Mouse (Mus musculus) fat pad, adult 2 months (tissue): Measurements from ENCODE around the gene Crmp1.

Source experiments
- DNase-seq: peaks from one replicate; pipeline ENCODE4 v3.0.0-alpha.2; 2011; ENCODE audit warnings: low read depth, low spot score; ENCODE audit errors: extremely low read depth

The Crmp1 gene

DNA sequence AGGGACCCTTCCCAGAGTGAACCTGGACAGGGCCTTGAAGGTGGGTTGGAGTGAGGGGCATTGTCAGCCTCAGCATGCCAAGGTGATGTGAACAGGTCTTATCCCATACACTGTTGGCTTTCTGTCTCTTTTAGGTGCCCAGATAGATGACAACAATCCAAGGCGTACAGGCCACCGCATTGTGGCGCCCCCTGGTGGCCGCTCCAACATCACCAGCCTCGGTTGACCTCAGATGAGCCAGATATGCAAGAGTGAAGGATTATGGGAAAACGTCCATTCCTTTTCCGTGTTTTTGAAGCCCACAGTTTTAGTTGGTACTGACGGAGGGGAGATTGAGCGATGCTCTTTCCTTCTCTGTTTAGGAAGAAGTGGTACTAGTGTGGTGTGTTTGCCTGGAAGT lies 49.2 kb downstream of the Crmp1 start:
- DNase-seq = no peak

DNA sequence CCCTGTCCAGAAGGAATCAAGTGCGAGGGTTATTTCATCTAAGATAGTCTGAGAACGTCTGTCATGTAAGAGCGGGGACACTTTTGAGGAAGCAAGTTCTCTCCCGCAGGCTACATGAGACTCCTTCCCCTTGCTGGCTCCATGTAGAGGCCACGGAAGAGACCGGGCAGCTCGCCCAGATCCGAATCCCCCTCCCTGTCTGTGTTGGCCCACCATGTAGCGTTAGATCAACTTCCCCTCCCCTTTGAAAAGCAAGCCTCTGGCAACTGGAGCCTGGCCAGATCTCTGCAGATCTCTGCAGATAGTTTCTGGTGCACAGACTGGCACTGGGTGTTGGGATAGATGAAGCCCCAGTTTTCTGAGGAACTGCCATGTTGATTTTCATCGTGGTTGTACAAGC lies 55.0 kb downstream of the Crmp1 start:
- DNase-seq = no peak

DNA sequence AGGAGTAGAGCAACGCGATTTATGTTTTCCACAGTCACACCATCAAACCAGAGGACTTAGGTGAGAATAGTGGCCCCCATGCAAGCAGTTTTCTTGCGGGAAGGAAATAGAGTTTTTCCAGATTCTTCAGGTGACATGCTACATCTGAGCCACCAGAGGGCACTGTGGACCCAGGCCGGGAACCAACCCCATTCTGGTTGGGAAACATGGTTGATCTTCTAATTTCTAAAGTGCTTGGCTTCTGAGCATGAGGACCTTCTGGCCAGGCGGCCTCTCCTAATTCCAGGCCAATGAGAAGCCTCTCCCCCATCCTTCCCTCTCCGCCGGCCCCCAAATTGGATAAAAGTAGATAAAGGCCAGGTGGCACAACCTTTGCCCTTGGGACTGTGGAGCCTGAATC lies 56.6 kb downstream of the Crmp1 start:
- no peak for DNase-seq

DNA sequence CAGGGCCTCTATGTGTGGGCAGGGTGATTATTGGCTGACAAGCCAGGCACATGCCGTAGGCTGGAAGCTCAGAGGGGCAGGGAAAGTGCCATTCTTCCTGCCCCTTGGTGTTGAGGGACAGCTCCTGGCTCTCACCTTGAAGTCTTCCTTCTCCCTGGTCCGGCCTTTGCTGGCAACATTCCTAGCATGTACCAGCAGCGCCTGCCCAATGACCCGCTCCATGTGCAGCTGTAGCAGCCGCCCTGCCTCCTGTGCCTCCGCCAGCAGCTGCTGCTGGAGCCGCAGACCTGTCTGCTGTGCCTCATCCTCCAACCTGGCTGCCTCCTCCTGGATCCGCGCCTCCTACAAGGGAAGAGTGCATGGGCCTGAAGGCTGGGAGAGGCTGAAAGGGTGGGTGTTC lies 68.3 kb downstream of the Crmp1 start:
- no peak for DNase-seq

DNA sequence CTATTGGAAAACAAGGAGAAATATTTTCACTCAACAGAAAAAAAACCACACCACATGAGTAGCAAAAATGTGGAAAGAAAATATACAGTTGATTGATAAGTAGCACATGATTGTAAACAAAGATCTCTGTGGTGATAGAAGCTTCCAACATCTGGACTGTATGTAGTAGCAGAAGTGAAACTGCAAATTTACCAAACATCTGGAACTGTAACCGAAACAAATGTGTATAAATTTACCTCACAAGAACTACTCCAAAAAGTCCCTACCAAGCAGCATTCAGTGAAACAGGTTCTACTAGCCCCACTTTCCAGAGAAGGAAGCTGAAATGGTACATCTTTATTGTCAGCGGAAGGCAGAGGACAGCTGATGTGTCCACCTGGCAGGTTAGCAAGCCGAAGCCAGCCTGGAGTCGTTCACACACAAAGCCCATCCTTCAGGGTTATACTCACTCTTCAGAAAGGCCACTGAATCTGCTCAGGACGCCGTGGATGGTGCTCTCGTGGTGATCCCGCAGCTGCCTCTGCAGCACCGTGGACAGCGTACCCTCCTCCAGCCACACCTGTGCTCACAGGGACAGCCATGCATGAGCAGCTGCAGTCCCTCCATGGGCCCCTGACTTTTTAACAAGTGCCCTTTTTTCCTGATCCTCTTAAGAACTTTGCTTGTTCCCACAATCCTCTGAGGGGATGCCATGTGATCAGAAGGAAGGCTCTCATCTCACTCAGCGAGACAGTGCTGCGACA lies 71.4 kb downstream of the Crmp1 start:
- DNase-seq = no peak

DNA sequence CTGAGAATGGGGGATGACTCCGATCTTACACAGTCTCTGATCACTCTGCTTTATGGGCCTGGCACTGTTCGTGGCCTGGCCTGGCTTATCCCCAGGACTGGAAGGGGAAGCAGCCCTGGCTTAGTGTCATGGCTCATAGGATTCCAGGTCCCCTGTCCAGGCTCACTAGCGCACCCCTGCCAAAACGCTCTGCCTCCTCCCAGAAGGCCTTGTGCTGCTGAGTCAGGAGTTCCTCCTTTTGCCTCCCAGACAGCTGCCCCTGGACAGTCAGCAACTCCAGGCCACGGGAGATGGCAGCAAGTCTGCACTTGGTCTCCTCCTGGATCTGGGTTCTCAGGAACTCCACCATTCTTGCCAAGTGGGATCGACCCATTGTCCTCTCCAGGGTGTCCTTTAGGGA lies 77.0 kb downstream of the Crmp1 start:
- no peak for DNase-seq

DNA sequence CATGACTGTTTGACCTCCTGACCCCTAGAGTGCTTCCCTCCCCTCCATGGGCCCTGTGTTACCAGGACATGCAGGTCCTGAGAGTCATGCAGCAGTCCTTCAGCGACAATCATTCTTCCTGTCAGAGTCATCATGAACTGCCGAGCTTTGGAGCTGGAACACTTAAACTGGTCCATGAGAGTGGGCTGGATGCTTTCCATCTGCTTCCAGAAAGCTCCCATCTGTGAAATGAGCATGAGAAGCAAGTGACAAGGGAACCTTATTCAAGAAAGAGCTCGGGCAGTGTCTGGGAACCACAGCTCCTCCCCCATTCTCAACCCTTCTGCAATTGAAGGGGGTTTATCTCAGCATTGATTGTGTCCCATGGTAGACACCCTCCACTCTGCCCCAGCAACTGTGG lies 78.4 kb downstream of the Crmp1 start:
- DNase-seq = no peak

DNA sequence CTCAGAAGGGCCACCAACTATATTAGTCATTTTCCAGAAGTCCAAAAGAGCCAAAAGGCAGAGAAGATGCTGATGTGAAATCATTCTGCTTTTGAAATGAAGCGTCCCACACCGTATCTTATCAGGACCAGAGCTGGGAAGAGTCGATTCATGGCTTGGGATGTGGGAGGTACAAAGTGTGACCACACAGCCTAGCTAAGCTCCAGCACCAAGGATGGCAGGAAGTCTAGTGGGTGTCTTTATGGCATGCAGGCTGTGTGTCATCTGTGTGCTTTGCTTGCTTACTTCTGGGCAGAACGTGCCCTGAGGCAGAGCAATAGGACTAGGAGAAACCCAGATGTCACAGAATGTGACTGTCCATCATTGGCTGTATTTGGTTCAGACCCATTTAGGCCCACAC lies 79.0 kb downstream of the Crmp1 start:
- DNase-seq = no peak

DNA sequence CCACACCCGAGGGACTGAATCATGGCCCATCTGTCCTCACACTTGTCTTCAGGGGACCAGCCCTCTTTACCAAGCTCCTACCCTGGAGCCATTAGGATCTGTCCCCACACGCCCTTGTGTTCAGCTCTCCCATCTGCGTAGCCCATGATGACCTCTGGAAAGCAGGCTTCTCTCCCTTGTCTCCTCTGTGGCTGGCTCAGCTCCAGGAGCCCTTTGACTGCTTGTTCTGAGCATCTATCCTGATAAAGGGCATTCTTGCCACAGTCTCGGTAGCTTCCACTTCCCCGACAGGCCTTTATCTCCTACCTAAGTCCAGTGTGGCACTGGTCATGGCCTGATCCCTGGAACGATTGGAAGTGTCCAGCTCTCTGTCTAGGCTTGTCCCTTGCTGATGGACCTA lies 84.9 kb downstream of the Crmp1 start:
- no peak for DNase-seq

DNA sequence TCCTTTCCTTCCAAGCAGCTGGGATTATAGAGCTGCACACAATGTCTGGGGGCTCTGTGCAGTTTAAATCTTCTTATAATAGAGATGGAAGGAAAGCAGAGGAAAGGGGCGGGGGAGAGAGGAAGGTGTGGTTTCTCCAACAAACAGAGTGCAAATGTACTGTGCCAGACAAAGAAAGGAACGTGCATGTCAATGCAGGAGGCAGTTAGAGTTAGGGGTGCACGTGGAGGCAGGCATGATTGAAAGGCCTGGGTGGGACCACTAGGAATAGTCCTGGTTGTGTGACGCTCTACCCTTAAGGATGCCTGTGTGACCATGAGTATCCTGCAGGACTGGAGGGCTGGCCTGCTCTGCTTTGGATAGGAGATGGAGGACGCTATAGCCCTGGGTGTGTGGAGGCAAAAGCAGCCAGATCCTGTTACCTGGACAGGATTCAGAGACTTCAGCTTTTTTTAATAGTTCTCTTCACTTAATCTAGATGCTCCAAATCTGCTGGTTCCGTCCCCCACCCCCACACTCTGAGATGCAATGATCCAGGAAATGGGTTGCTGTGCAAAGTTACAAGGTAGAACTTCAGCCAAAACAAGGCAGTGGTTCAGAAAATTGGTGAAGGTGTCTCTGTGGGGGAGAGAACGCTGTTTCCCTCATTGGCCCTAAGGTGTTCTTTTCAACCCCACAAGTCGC lies 88.9 kb downstream of the Crmp1 start:
- DNase-seq = no peak

DNA sequence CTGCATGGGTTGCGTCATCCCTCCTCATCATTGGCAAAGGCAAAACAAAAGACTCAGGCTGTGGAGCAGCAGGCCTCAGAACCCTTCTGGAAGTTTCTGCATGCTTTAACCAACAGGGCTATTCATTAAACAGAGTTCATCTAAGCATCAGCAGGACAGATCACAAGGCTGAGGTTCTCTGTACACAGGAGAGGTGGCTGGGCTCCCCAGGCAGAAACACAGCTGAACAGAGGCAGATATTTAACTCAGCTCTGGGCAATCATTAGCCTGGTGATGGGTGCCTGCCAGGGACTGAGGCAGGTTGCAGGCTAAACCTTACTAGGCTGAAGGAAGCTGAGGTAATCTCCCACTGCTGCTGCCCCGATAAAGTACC lies 89.4 kb downstream of the Crmp1 start:
- DNase-seq = no peak

DNA sequence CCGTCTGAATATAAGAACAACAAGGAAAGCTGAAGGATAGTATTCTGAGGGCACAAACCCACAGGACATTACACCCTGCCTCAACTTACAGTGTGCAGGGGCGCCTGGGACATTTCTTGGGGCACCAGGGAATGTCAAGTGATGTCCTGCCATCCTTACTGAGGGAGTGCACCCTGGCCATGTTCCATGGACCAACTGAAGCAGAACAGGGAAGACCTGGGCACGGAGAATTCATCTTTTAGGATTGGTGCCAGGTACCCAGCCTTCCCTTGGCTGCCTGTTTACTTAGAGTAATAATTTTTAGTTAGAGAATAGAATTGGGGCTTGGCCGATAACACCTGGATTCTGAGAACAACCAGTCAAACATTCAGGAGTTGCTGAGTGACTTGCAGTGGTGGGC lies 90.3 kb downstream of the Crmp1 start:
- DNase-seq = no peak

DNA sequence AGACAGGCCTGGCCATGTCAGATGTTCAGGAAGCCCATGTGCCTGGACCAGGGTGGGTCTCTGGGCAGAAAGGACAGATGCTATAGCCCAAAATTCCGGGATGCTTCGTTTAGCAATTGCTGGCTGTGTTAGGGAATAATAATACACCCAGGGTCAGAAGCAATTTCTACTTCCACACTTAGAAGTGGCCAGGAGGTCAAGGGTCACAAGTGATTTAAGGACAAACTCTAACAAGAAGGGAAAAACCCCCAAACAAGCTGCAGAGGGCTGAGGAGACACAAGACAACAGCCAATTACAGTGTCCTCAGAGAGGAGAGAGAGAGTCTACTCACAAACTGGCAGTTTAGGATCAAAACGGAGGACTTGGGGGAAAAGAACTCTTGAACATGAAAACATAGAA lies 93.3 kb downstream of the Crmp1 start:
- DNase-seq = no peak

DNA sequence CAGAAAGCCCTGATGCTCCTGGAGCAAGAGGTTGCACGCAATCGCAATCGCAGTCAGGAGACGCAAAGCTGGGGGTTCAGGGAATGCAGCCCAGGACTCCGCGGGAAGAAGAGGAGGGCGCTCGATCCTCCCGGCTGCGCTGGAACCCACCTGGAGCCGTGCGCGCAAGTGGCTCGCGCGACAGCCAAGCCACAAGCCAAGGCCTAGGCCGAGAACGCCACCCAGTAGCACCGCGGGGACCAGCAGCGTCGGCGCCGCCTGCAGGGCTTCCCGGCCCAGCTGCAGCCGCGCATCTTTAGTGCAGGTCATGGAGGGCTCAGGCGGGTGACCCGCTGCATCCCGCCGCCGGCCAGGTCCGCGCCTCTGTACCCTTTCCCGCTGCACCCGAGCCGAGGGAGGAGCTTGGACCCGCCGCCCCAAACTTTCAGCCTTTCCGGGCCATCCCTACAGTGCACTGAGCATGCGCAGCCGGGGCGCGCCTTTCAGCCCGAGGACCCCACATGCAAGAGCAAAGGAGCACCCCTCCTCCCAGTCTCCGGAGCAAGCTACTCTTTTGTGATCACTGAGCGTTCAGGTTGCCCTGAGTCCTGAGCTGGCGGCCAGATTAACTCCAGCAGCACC lies 94.9 kb downstream of the Crmp1 start, which contains the start of gene Evc:
Gene Evc (minus strand): TSS at position 410 of the 621 bp plus-strand sequence.
- no peak for DNase-seq

DNA sequence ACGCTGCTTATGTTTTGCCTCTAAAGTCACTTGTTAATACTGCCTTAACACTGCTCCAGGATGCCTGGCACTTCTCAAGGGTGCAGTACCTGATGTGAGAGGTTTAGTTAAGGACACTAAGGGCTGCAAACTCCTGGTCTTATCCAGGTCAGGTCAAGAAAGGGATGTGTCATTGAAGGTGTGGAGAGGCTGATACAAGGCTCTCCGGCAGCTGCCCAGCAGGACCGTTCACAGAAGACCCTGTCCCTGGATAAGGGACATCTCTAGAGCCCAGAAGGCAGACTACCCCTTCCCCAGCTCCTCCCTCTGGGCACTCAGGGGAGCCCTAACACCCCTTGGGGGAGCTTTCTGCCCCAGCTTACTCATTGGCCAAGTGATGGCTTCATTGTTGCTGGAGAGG lies 96.0 kb downstream of the Crmp1 start:
- no peak for DNase-seq

DNA sequence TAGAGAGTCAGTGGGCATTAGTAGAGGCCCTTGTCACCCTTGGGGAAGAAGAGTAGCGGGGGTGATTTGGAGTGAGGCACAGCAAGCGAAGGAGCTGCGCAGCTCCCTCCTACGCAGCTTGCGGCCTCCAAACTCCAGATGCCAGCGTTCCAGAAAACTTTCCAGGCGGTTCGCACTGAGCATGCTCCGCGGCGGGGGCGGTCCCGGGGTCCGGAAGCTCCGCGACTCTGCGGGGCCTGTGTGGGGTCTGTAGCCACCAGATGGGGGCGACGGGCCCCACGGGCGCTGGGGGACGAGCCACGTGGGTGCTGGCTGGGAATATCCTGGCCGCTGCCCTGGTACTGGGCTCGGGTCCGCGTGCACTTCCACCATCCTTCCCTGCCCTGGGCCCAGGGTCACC lies 96.5 kb downstream of the Crmp1 start, which contains the start of gene Evc2:
Gene Evc2 (plus strand): TSS at position 212 of the 400 bp plus-strand sequence.
- DNase-seq = no peak
